Mouse (Mus musculus) lung, postnatal 0 days (tissue): Measurements from ENCODE around the gene Rrp7a.

Experiments
- CTCF ChIP-seq: IDR thresholded peaks from 2 replicates; pipeline ENCODE4 v1.5.1; 2016; ENCODE audit warnings: antibody characterized with exemption, mild to moderate bottlenecking
- EP300 ChIP-seq: IDR thresholded peaks from 2 replicates; pipeline ENCODE4 v1.6.1; 2016; ENCODE audit warnings: antibody characterized with exemption, mild to moderate bottlenecking, control low read depth

DNA sequence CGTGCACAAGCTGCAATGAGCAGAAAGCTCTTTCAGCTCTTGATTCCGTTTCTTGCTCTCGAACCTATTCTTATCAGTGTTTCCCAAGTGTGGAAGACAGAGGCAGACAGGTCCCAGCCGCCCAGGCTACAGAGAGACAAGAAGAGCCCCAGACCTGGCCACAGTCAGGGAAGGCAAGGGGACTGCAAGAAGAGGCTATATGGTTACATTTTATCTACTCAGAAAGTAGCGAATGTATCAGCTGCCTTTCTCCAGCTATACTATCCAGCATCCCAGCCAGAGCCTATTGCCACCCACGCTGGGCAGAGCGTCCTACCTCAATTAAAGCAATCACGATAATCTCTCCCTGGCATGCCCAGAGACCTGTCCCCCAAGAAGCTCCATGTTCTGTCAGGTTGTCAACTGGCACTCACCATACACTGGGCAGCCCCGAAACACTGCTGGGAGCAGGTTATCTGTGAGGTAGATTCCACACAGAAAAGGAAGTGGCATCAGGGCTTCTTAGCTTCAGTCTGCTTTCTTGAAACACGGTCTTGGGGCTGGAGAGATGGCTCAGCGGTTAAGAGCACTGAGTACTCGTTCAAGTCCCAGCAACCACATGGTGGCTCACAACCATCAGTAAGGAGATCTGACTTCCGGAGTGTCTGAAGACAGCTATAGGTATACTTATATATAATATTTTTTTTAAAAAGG is 35.8 kb downstream of the Rrp7a start:
- TF ChIP-seq CTCF (no peak), EP300 (no peak)
